Mouse (Mus musculus) stomach, adult 2 months (tissue): ENCODE measurements around the gene Kcng3. TPM values are rescaled to one million over a fixed set of nuclear protein-coding genes. Genes with fewer than 3 reads are reported as not detected.

Experiments
- polyA plus RNA-seq: library from polyadenylated mRNA; depleted of rRNA; stranded (reverse); fragments of >200 nt; gene quantifications from 2 replicates; pipeline ENCODE4 v1.2.3, GENCODE M21; 2012; rRNA removed

The Kcng3 gene
- polyA plus RNA-seq = 0.25 and 0.30 TPM in 2 replicates

GRCm38 (mm10) chr17:83631783-83632652 lies at the start of gene Kcng3:
Gene Kcng3 (minus strand): TSS chr17:83631895.

Other genes with a start within 250 kb of the Kcng3 start
- 39.0 and 56.7 TPM in 2 replicates for gene Cox7a2l, start 114.6 kb downstream of the Kcng3 start, polyA plus RNA-seq
- 18.0 and 22.4 TPM in 2 replicates for gene Mta3, start 74.3 kb upstream of the Kcng3 start, polyA plus RNA-seq
- gene Haao, start 216.1 kb upstream of the Kcng3 start, polyA plus RNA-seq = 0.27 and 0.47 TPM in 2 replicates